Mouse (Mus musculus) B cell, adult 2 months (primary cell): ENCODE results near the gene A430089I19Rik.
"Not testable (repeated sequence)": the region's sequence is repeated elsewhere in the genome, so short reads cannot be mapped to it uniquely, and the experiment has no call there.

ENCODE experiments used
- DNase-seq, 2 experiments: peaks; one replicate each; pipeline ENCODE4 v3.0.0; 2022

A430089I19Rik gene

GRCm38 (mm10) chr5:94306696-94307095 lies at the start of gene A430089I19Rik:
Gene A430089I19Rik (minus strand): TSS chr5:94306796.
- not testable (repeated sequence) for DNase-seq

- not testable (repeated sequence) for DNase-seq
Measured at GRCm38 (mm10) chr5:94339449-94339848, 32.9 kb upstream of the A430089I19Rik start, which contains the start of gene AA792892. Gene AA792892 (plus strand): TSS chr5:94339749.

GRCm38 (mm10) chr5:94314135-94314534 lies 7.5 kb upstream of the A430089I19Rik start, which contains the start of gene Gm6502:
Gene Gm6502 (plus strand): TSS chr5:94314435.
- not testable (repeated sequence) for DNase-seq
